Mouse (Mus musculus) cerebellum, postnatal 25 days (tissue): ENCODE results near the gene Selenow.

Source experiments
- DNase-seq, 2 experiments: peaks; one replicate each; pipeline ENCODE4 v3.0.0; 2021; ENCODE audit warnings: mixed read lengths in 2 of 2

The Selenow gene

DNA sequence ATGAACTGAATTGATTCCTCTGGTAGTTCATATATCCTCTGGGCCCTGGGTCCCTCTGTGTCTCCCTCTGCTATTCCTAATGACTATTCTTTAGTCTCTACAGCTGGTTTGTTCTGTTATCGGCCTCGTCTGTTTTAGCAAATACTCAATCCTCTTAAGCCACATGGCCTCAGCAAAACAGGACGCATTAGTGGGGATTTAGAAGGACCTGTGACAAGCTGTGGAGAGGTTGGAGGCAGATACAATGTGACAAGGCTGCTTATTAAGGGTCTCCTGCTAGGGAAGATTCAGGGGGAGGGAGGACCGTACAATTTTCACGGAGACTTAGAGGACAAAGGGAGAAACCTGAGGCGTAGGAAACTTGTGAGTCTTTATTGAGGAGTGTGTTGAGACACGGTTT is 16.3 kb downstream of the Selenow start:
- DNase-seq, result no peak

DNA sequence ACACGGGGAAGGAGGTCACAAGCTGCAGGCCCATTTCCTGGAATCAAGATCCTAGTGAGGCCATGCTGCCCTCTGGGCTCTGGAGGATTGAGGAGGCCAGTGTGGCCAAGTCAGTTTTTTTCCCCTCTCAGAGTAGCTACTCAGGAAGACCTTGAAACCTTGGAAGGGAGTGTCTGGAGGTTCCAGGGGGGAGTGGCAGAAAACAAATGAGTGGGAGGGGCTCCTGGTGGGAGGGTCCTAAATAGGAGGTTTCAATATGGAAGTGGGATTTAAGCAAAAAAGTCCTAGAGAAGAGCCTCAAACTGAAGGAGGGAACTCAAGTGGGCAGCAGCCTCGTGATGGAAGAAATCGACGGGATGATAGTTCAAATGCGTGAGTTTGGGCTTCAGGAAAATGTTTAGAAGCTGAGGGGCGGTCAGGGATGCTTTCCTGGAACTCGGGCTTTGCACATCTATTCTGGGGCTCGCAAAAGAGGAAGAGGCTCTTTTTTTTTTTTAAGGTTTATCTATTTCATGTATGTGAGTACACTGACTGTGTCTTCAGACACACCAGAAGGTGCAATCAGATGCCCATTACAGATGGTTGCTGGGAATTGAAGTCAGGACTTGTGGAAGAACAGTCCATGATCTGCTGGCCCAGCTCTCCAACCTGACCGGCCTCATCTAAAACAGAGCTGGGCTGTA is 20.7 kb downstream of the Selenow start:
- DNase-seq, result no peak

DNA sequence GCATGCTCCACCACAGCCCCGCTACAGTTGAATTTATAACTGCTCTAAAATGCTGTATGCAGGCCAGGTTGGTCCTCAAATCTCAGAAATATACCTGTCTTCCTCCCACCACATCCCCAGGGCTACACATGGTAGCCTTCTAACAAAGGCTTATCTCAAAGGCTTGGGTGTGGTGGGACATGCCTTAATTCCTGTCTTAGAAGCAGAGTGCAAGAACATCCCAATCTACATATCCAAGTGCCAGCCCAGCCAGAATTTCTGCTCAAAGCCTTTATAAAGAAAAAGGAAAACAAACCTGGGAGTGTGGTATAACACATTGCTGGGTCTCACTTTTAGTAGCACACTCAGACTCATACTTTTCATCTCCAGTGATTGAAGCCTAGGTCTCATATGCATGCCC is 28.0 kb downstream of the Selenow start:
- DNase-seq, result no peak

GRCm38 (mm10) chr7:15884127-15884526 is 38.1 kb downstream of the Selenow start:
- DNase-seq, result no peak

DNA sequence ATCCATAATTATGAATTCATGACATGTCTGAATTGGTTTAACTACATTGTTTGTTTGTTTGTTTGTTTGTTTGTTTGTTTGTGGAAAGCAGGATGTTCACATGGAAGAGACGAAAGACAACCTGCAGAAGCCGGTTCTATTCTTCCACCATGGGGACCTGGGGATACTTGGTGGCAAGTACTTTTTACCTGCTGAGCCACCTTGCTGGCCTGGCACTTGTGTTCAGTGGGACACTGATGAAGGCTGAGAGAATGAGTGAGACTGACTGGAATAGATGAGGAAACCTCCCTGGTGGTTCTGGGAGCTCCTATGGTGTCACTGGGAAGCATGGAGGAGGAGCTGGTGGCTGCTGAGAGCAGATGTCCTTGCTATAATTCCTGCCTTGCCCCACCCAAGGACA is 39.9 kb downstream of the Selenow start, which contains the start of gene Crxos:
Gene Crxos (plus strand): TSS at position 301 of the 400 bp plus-strand sequence.
- no peak for DNase-seq

DNA sequence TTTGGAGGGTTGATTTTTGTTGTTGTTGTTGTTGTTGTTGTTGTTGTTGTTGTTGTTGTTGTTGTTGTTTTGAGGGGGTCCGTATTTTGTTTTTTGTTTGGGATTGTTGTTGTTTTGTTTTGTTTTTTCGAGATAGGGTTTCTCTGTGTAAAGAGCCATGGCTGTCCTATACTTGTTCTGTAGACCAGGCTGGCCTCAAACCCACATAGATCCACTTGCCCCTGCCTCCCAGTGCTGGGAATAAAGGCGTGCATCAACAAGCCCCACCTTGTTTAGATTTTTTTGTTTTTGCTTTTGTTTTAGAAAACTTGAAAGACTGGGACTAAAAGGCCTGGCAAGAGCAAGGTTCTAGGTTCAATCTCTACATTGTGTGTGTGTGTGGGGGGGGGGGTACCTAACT is 40.4 kb downstream of the Selenow start:
- DNase-seq, result no peak

DNA sequence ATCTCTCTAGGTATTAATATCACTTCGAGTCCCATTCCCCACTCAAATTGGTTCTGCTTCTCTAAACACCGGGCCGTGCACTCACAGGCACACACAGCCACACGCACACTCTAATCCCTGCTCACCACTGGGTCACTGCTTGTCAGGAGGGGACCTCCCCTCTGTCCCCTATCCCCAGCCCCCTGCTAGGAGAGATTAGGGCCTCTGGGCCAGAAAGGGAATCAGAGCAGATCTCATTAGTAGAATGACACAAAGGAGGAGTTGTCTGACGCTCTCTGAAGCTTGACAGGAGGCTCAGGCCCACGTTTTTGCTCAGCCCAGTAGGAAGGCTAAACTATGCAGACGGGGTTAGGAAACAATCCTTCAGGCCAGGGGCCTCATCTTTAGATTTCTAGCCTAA is 40.8 kb downstream of the Selenow start:
- DNase-seq, result no peak

DNA sequence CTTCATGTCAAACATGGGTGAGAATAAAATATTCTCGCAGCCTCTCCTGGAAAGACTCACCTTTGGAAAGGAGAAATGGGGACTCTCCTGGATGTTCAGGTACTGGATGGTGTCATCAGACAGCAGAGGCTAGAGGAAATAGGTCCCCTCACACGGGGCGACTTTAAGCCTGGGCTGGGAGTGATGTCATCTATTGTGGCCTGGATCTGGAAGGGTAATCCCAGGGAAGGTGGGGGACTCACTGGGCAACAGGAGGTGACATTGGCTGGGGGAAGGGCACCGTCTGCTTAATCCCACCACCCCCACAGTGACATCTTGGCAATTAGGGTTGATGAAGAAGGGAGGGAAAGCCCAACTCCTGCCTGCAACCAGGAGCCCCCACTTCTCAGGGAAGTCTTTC is 42.4 kb downstream of the Selenow start, which contains the start of gene Crx:
Gene Crx (minus strand): TSS at position 213 of the 400 bp plus-strand sequence.
- no peak for DNase-seq
